Mouse (Mus musculus) heart, postnatal 0 days (tissue): ENCODE measurements around the gene Bud23. TPM values are rescaled to one million over a fixed set of nuclear protein-coding genes. Genes with fewer than 3 reads are reported as not detected.

Source experiments
- ATAC-seq: fragments of 200-750 bp; cut with Nextera tagmentation; 2 replicates; pipeline ENCODE4 v1.8.0; 2017; ENCODE audit warnings: low read depth, moderate number of reproducible peaks, moderate library complexity; ENCODE audit not compliant: insufficient read depth
- DNase-seq: peaks from one replicate; pipeline ENCODE4 v3.0.0-alpha.2; 2016; ENCODE audit warnings: low spot score
- H3K27ac ChIP-seq: fragments of 300-500 bp; sonication (generic); 2 replicates; pipeline ENCODE4 v1.5.1; 2014; ENCODE audit warnings: low read depth, mild to moderate bottlenecking
- H3K27me3 ChIP-seq: fragments of 300-500 bp; sonication (generic); 2 replicates; pipeline ENCODE4 v1.6.1; 2014; ENCODE audit warnings: low read length, mixed read lengths; ENCODE audit not compliant: control insufficient read depth, insufficient read depth
- H3K36me3 ChIP-seq: fragments of 300-500 bp; sonication (generic); replicated peaks from 2 replicates; pipeline ENCODE4 v1.6.1; 2014; ENCODE audit warnings: low read length, mixed read lengths; ENCODE audit not compliant: control insufficient read depth, insufficient read depth
- H3K4me1 ChIP-seq: fragments of 300-500 bp; sonication (generic); 2 replicates; pipeline ENCODE4 v1.6.1; 2014; ENCODE audit warnings: antibody characterized with exemption; ENCODE audit not compliant: control insufficient read depth, insufficient read depth
- H3K4me2 ChIP-seq: fragments of 300-500 bp; sonication (generic); 2 replicates; pipeline ENCODE4 v1.6.1; 2014; ENCODE audit warnings: low read depth, mild to moderate bottlenecking, low read length, moderate library complexity
- H3K4me3 ChIP-seq: fragments of 300-500 bp; sonication (generic); 2 replicates; pipeline ENCODE4 v1.5.1; 2014; ENCODE audit warnings: low read depth, low read length
- H3K9ac ChIP-seq: fragments of 300-500 bp; sonication (generic); replicated peaks from 2 replicates; pipeline ENCODE4 v1.6.1; 2014; ENCODE audit warnings: low read depth, low read length, mixed read lengths
- H3K9me3 ChIP-seq: fragments of 300-500 bp; sonication (generic); replicated peaks from 2 replicates; pipeline ENCODE4 v1.6.1; 2016; ENCODE audit warnings: low read length; ENCODE audit not compliant: control insufficient read depth
- CTCF ChIP-seq: IDR thresholded peaks from 2 replicates; pipeline ENCODE4 v1.5.1; 2016; ENCODE audit warnings: antibody characterized with exemption, control low read depth, low read depth
- EP300 ChIP-seq: IDR thresholded peaks from 2 replicates; pipeline ENCODE4 v1.6.1; 2016; ENCODE audit warnings: antibody characterized with exemption, low read depth
- WGBS: fragments of 180-500 bp; shearing (Covaris S2); extraction: QIAGEN DNeasy Blood & Tissue Kit; methylation state at CpG from one replicate; pipeline ENCODE4 v1.1.7; 2014; 5-methylcytosine and 5-hydroxymethylcytosine counted together
- polyA plus RNA-seq: library from polyadenylated mRNA; unstranded; fragments of >200 nt; fragmentation: Nextera tagmentation; extraction: Ambion mirVana; gene quantifications from 2 replicates; pipeline ENCODE4 v1.2.1, GENCODE M21; 2015
- total RNA-seq: library from RNA; depleted of rRNA; stranded (reverse); fragments of >200 nt; gene quantifications from 2 replicates; pipeline ENCODE4 v1.2.3, GENCODE M21; 2014; ENCODE audit warnings: low replicate concordance

Gene Bud23
- total and polyA plus RNA-seq, 2 experiments from 2014 or later = 38.2 to 49.6 TPM

GRCm38 (mm10) chr5:135048539-135048938, 16.2 kb downstream of the Bud23 start:
- ATAC-seq (no peak), DNase-seq (no peak)
- TF ChIP-seq EP300 = no peak
- TF ChIP-seq CTCF = no peak
- no peaks in the 10 kb centered on the region for H3K4me1 ChIP-seq
- peaks cover 23% of the 10 kb centered on the region; the same call in 1 of the 2 replicates for H3K36me3 ChIP-seq
- no peak overlapping the region for H3K4me3 ChIP-seq
- no peaks in the 10 kb centered on the region for H3K9me3 ChIP-seq
- H3K27ac ChIP-seq = no peak overlapping the region
- WGBS = 96% methylated on average over 5 of the region's 5 CpGs
- H3K4me2 ChIP-seq = no peak overlapping the region
- no peak overlapping the region for H3K9ac ChIP-seq
- no peaks in the 10 kb centered on the region for H3K27me3 ChIP-seq

GRCm38 (mm10) chr5:135044575-135044974, 20.2 kb downstream of the Bud23 start:
- H3K4me3 ChIP-seq = no peak overlapping the region
- H3K9ac ChIP-seq = no peak overlapping the region
- no peak overlapping the region for H3K27ac ChIP-seq
- TF ChIP-seq CTCF = no peak
- no peak for TF ChIP-seq EP300
- no peak overlapping the region for H3K4me2 ChIP-seq
- DNase-seq (no peak), ATAC-seq (no peak)
- H3K9me3 ChIP-seq = no peaks in the 10 kb centered on the region
- H3K4me1 ChIP-seq = 0 out of 2 replicates have a peak, but pooled peaks cover 4% of the 10 kb centered on the region
- WGBS = 87% methylated on average over 3 of the region's 3 CpGs
- no peaks in the 10 kb centered on the region for H3K27me3 ChIP-seq
- peaks cover 18% of the 10 kb centered on the region; the same call in 1 of the 2 replicates for H3K36me3 ChIP-seq

GRCm38 (mm10) chr5:135042105-135042788, 22.5 kb downstream of the Bud23 start:
- no peak for TF ChIP-seq EP300
- no peak for TF ChIP-seq CTCF
- Histone ChIP-seq H3K36me3 (peaks cover 15% of the 10 kb centered on the region), H3K9me3 (no peaks in the 10 kb centered on the region), H3K4me3 (no peak overlapping the region), H3K27ac (no peak overlapping the region), H3K4me2 (no peak overlapping the region), H3K27me3 (no peaks in the 10 kb centered on the region), H3K9ac (no peak overlapping the region), H3K4me1 (0 out of 2 replicates have a peak, but pooled peaks cover 4% of the 10 kb centered on the region)
- ATAC-seq = no peak
- WGBS = 59% methylated on average over 20 of the region's 21 CpGs
- no peak for DNase-seq

GRCm38 (mm10) chr5:135040777-135041176, 24.0 kb downstream of the Bud23 start:
- Histone ChIP-seq H3K9ac (0 out of 2 replicates have a peak overlapping the region, but pooled peaks have one; percentile 10), H3K9me3 (no peaks in the 10 kb centered on the region), H3K4me1 (0 out of 2 replicates have a peak, but pooled peaks cover 4% of the 10 kb centered on the region), H3K27ac (no peak overlapping the region), H3K27me3 (no peaks in the 10 kb centered on the region), H3K36me3 (peaks cover 13% of the 10 kb centered on the region), H3K4me3 (no peak overlapping the region), H3K4me2 (no peak overlapping the region)
- DNase-seq (no peak), ATAC-seq (no peak)
- TF ChIP-seq EP300 = no peak
- no peak for TF ChIP-seq CTCF
- WGBS = 39% methylated on average over 11 of the region's 11 CpGs

- H3K9ac ChIP-seq = no peak overlapping the region
- no peak overlapping the region for H3K27ac ChIP-seq
- TF ChIP-seq EP300 (no peak), CTCF (no peak)
- no peak for DNase-seq
- ATAC-seq = no peak
- peaks cover 5% of the 10 kb centered on the region for H3K36me3 ChIP-seq
- no peaks in the 10 kb centered on the region for H3K9me3 ChIP-seq
- H3K4me1 ChIP-seq = 0 out of 2 replicates have a peak, but pooled peaks cover 4% of the 10 kb centered on the region
- H3K27me3 ChIP-seq = no peaks in the 10 kb centered on the region
- no peak overlapping the region for H3K4me2 ChIP-seq
- no peak overlapping the region for H3K4me3 ChIP-seq
- WGBS = 23% methylated on average over 6 of the region's 6 CpGs
Observed at GRCm38 (mm10) chr5:135040059-135040458, 24.7 kb downstream of the Bud23 start.
